Mouse (Mus musculus) ES-Bruce4 (cell line): Measurements from ENCODE around the gene Fkbp3. TPM values are rescaled to one million over a fixed set of nuclear protein-coding genes. Genes with fewer than 3 reads are reported as not detected.

Experiments
- H3K27ac ChIP-seq: 2 replicates; pipeline ENCODE4 v1.5.1; 2012; ENCODE audit warnings: low read length, inconsistent platforms; ENCODE audit not compliant: insufficient read depth
- H3K27me3 ChIP-seq: 2 replicates; pipeline ENCODE4 v1.6.1; 2012; ENCODE audit warnings: mild to moderate bottlenecking, low read length, inconsistent platforms; ENCODE audit not compliant: control insufficient read depth, poor library complexity, insufficient read depth, severe bottlenecking
- H3K36me3 ChIP-seq: 2 replicates; pipeline ENCODE4 v1.6.1; 2012; ENCODE audit warnings: inconsistent platforms, mild to moderate bottlenecking, low read length, moderate library complexity; ENCODE audit not compliant: control insufficient read depth, poor library complexity, insufficient read depth, severe bottlenecking
- H3K4me1 ChIP-seq: one replicate; pipeline ENCODE4 v1.8.1; 2011; ENCODE audit warnings: low read length; ENCODE audit not compliant: control insufficient read depth, insufficient read depth
- H3K4me3 ChIP-seq: 2 replicates; pipeline ENCODE4 v1.5.1; 2011; ENCODE audit warnings: low read depth, mild to moderate bottlenecking, low read length
- H3K9ac ChIP-seq: 2 replicates; pipeline ENCODE4 v1.6.1; 2012; ENCODE audit warnings: low read depth, mild to moderate bottlenecking, inconsistent platforms; ENCODE audit not compliant: poor library complexity, severe bottlenecking
- H3K9me3 ChIP-seq: replicated peaks from 2 replicates; pipeline ENCODE4 v1.6.1; 2012; ENCODE audit warnings: mild to moderate bottlenecking, low read length, inconsistent platforms; ENCODE audit not compliant: control insufficient read depth, poor library complexity, insufficient read depth, severe bottlenecking
- CTCF ChIP-seq: IDR thresholded peaks from one replicate; pipeline ENCODE4 v1.8.1; 2011; ENCODE audit warnings: low read depth, low read length
- EP300 ChIP-seq: IDR thresholded peaks from 2 replicates; pipeline ENCODE4 v1.6.1; 2011; ENCODE audit warnings: low read depth, low read length; ENCODE audit not compliant: insufficient read depth
- POLR2A ChIP-seq: IDR thresholded peaks from one replicate; pipeline ENCODE4 v1.8.1; 2011; ENCODE audit warnings: low read length; ENCODE audit not compliant: insufficient read depth
- polyA plus RNA-seq: library from polyadenylated mRNA; stranded (reverse); fragments of >200 nt; gene quantifications from 2 replicates; pipeline ENCODE4 v1.2.4, GENCODE M21; 2011; ENCODE audit warnings: low read depth; ENCODE audit not compliant: missing spikeins, insufficient read depth, insufficient read length

The Fkbp3 gene
- polyA plus RNA-seq, 1 experiment, result 918 TPM

GRCm38 (mm10) chr12:65072911-65073610 lies 746 bp downstream of the Fkbp3 start:
- Histone ChIP-seq H3K36me3 (peaks cover 31% of the 10 kb centered on the region), H3K4me3 (peak overlapping the region; percentile 98)
- TF ChIP-seq CTCF (no peak), EP300 (no peak), POLR2A (no peak)

GRCm38 (mm10) chr12:65068409-65068808 lies 5.4 kb downstream of the Fkbp3 start:
- no peak overlapping the region for H3K4me3 ChIP-seq
- no peaks in the 10 kb centered on the region for H3K27me3 ChIP-seq
- no peak overlapping the region for H3K27ac ChIP-seq
- peaks cover 66% of the 10 kb centered on the region for H3K36me3 ChIP-seq
- no peak for TF ChIP-seq CTCF
- TF ChIP-seq POLR2A, result no peak
- TF ChIP-seq EP300, result no peak
- no peaks in the 10 kb centered on the region for H3K9me3 ChIP-seq
- H3K9ac ChIP-seq, result no peak overlapping the region
- H3K4me1 ChIP-seq, result peaks cover 2% of the 10 kb centered on the region

More at GRCm38 (mm10) chr12:65072911-65073610, 746 bp downstream of the Fkbp3 start:
- H3K27me3 ChIP-seq, result no peaks in the 10 kb centered on the region
- H3K4me1 ChIP-seq, result peaks cover 2% of the 10 kb centered on the region
- no peaks in the 10 kb centered on the region for H3K9me3 ChIP-seq
- peak overlapping the region; percentile 93 for H3K9ac ChIP-seq
- no peak overlapping the region for H3K27ac ChIP-seq

GRCm38 (mm10) chr12:65066234-65066633 lies 7.6 kb downstream of the Fkbp3 start:
- no peaks in the 10 kb centered on the region for H3K27me3 ChIP-seq

GRCm38 (mm10) chr12:65065241-65065640 lies 8.6 kb downstream of the Fkbp3 start:
- H3K36me3 ChIP-seq, result peaks cover 81% of the 10 kb centered on the region

More at GRCm38 (mm10) chr12:65066234-65066633, 7.6 kb downstream of the Fkbp3 start:
- Histone ChIP-seq H3K4me3 (no peak overlapping the region), H3K9ac (no peak overlapping the region), H3K27ac (peak overlapping the region; percentile 44; the same call in 1 of the 2 replicates), H3K36me3 (peaks cover 78% of the 10 kb centered on the region), H3K9me3 (no peaks in the 10 kb centered on the region), H3K4me1 (peaks cover 2% of the 10 kb centered on the region)
- TF ChIP-seq CTCF, result no peak
- TF ChIP-seq POLR2A, result no peak
- no peak for TF ChIP-seq EP300

DNA sequence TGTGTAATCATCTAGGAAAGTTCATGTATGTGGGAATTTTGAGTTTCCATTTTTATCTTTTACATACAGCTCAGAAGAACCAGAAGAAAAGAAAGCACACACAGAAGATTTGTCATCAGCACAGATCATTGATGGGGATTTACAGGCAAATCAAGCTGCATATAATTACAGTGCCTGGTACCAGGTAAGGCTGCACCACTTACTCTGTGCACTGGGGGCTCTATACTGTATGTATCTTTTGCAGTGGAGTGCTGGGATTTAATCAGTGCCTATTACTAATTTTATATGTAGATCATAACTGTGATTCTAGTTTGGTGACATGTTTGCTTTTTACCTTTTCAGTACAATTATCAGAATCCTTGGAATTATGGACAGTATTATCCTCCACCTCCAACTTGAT lies 12.7 kb downstream of the Fkbp3 start:
- Histone ChIP-seq H3K9ac (no peak overlapping the region), H3K36me3 (peaks cover 64% of the 10 kb centered on the region), H3K27me3 (no peaks in the 10 kb centered on the region), H3K4me1 (no peaks in the 10 kb centered on the region), H3K27ac (no peak overlapping the region), H3K4me3 (no peak overlapping the region), H3K9me3 (no peaks in the 10 kb centered on the region)
- TF ChIP-seq POLR2A (no peak), EP300 (no peak), CTCF (no peak)

More at GRCm38 (mm10) chr12:65065241-65065640, 8.6 kb downstream of the Fkbp3 start:
- Histone ChIP-seq H3K27ac (no peak overlapping the region; the same call in 1 of the 2 replicates), H3K27me3 (no peaks in the 10 kb centered on the region), H3K9ac (no peak overlapping the region), H3K4me3 (no peak overlapping the region), H3K4me1 (peaks cover 2% of the 10 kb centered on the region), H3K9me3 (no peaks in the 10 kb centered on the region)
- TF ChIP-seq CTCF (no peak), EP300 (no peak), POLR2A (no peak)

DNA sequence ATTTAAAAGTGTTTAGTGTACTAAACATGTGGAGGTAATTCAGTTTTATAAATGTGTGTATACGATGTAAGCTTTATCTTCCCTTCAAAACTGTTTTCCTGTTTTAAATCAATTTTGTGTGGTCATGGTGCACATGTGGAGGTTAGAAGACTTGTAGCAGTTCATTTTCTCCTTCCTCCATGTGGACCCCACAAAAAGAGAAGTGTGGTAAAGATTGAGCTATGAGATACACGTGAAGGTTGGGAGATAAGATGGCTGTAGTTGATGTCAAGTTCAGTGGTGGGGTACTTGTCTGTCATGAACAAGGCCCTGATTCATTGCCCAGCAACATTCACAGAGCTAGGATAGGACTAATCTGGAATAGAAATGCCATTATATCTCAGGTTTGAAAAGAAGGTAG lies 15.6 kb downstream of the Fkbp3 start:
- no peak for TF ChIP-seq EP300
- H3K36me3 ChIP-seq, result peaks cover 60% of the 10 kb centered on the region

More for the DNA sequence above, 15.6 kb downstream of the Fkbp3 start:
- no peak overlapping the region for H3K4me3 ChIP-seq
- H3K27ac ChIP-seq, result no peak overlapping the region
- H3K4me1 ChIP-seq, result no peaks in the 10 kb centered on the region
- H3K9ac ChIP-seq, result no peak overlapping the region
- no peaks in the 10 kb centered on the region for H3K27me3 ChIP-seq
- no peaks in the 10 kb centered on the region for H3K9me3 ChIP-seq
